Mouse (Mus musculus): ENCODE results near the gene Helz.

DNA sequence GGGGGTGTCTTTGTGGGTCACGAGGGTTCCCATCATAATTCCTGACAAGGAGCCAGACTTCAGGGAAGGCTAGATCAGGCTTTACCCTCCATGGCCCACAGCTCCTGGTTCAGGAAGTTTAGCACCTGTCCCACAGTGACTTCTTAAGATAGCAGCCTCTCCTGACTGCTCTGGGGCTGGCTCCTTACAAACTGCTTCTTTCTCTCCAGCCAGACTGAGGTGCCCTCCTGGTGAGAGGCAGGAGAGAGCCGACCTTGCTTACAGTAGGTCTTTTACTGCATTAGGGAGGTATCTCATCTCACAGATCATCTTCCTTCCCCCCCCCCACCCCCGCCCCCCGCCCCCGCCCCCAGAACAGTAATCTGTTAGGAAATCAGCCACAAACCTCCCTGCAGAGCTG is 15.5 kb upstream of the Helz start:
- TF ChIP-seq CTCF (IDR thresholded peaks at IDR 0.05; ENCODE audit: borderline replicate concordance, insufficient read depth, low read depth, low read length), result no peak
- TF ChIP-seq POLR2A (IDR thresholded peaks at IDR 0.05; ENCODE audit: borderline replicate concordance, insufficient read depth, low read length), result no peak

Measured in cerebellum, adult 2 months (tissue).